In genomic region chr11:94322636-94323035, GRCm38 (mm10) we compare ENCODE assay signal across 9 mouse cellular contexts. TPM values are rescaled to one million over a fixed set of nuclear protein-coding genes. Genes with fewer than 3 reads are reported as not detected.
DNase-seq lines count a peak whose midpoint lies in the region; ATAC-seq and TF ChIP-seq lines count a peak whose summit lies in the region.
"Had no signal": no experiment of that assay in that cellular context is flagged by ENCODE, and none has a peak within 500 bp of the region (broad histone marks: within the 10 kb centered on the region; RNA-seq: fewer than 3 reads in every experiment).

No protein-coding gene starts in this region.

- 37% methylated on average over 5 of the region's 5 CpGs for WGBS in limb, embryonic 15.5 days
- 33% methylated on average over 5 of the region's 5 CpGs for WGBS in stomach, postnatal 0 days

- H3K4me1 ChIP-seq in limb, embryonic 15.5 days = peaks cover 25% of the 10 kb centered on the region
- H3K4me1 ChIP-seq in stomach, postnatal 0 days (replicated peaks; ENCODE audit: control insufficient read depth, insufficient read depth) = peaks cover 7% of the 10 kb centered on the region; the same call in 1 of the 2 replicates

- no peak for TF ChIP-seq CTCF in stomach, postnatal 0 days (IDR thresholded peaks at IDR 0.05; ENCODE audit: low read depth)

- DNase-seq in embryo, embryonic 10.5 days (ENCODE audit: low spot score) = peak; percentile 48
- DNase-seq in embryo, embryonic 11 days = no peak
- peak; percentile 28 for DNase-seq in thymus, postnatal 4 days
- DNase-seq in thymus, postnatal 0 days (ENCODE audit: low spot score) = no peak
- no peak for DNase-seq in stomach, postnatal 0 days (ENCODE audit: low spot score)
- no peak for DNase-seq in right cerebral cortex, postnatal 4 days

- H3K4me3 ChIP-seq in limb, embryonic 15.5 days = peak overlapping the region; percentile 86; the same call in 1 of the 2 replicates
- peak overlapping the region; percentile 99 for H3K4me3 ChIP-seq in stomach, postnatal 0 days (ENCODE audit: low read depth, low read length)

- H3K36me3 ChIP-seq in limb, embryonic 15.5 days = 0 out of 2 replicates have a peak, but pooled peaks cover 3% of the 10 kb centered on the region
- H3K36me3 ChIP-seq in stomach, postnatal 0 days (ENCODE audit: control insufficient read depth, insufficient read depth, low read length) = no peaks in the 10 kb centered on the region

- no peak overlapping the region for H3K9ac ChIP-seq in limb, embryonic 15.5 days
- H3K9ac ChIP-seq in stomach, postnatal 0 days (ENCODE audit: low read length) = peak overlapping the region; percentile 98

- H3K27me3 ChIP-seq in limb, embryonic 15.5 days = no peaks in the 10 kb centered on the region
- no peaks in the 10 kb centered on the region for H3K27me3 ChIP-seq in stomach, postnatal 0 days (ENCODE audit: control insufficient read depth, insufficient read depth, low read length)

- H3K27ac ChIP-seq in limb, embryonic 15.5 days = peak overlapping the region; percentile 99
- peak overlapping the region; percentile 98 for H3K27ac ChIP-seq in stomach, postnatal 0 days (replicated peaks)

- no peak for ATAC-seq in limb, embryonic 15.5 days (ENCODE audit: insufficient number of reproducible peaks, low FRiP score, low TSS enrichment, low read depth)
- no peak for ATAC-seq in stomach, postnatal 0 days (ENCODE audit: low FRiP score, low TSS enrichment)
- ATAC-seq in erythroid progenitor cell, adult 5-6 weeks (replicated peaks; ENCODE audit: low FRiP score, poor library complexity, severe bottlenecking) = no peak

- no peak for TF ChIP-seq EP300 in stomach, postnatal 0 days (optimal IDR thresholded peaks at IDR 0.05)

- H3K9me3 ChIP-seq in limb, embryonic 15.5 days = no peaks in the 10 kb centered on the region
- H3K9me3 ChIP-seq in stomach, postnatal 0 days (ENCODE audit: control insufficient read depth, low read length) = no peaks in the 10 kb centered on the region

- peak overlapping the region; percentile 56 for H3K4me2 ChIP-seq in limb, embryonic 15.5 days
- H3K4me2 ChIP-seq in stomach, postnatal 0 days (replicated peaks; ENCODE audit: low read depth) = peak overlapping the region; percentile 77

RNA-seq across cellular contexts. Expression of gene Luc7l3, which starts 0.8 kb away (rescaled TPM):
- polyA plus RNA-seq in thymus, postnatal 0 days (2015; fragmentation: Nextera tagmentation; extraction: Ambion mirVana) = 124 and 132 TPM in 2 replicates
- polyA plus RNA-seq in limb, embryonic 15.5 days (2015; fragmentation: Nextera tagmentation; extraction: Ambion mirVana) = 96.9 and 105 TPM in 2 replicates
- polyA plus RNA-seq in stomach, postnatal 0 days (2015; fragmentation: Nextera tagmentation; extraction: Ambion mirVana) = 50.0 and 51.2 TPM in 2 replicates
- 261 and 280 TPM in 2 replicates for total RNA-seq in erythroid progenitor cell, adult 5-6 weeks (2015; ENCODE audit: low replicate concordance)
- total RNA-seq in erythroid progenitor cell, adult 5-6 weeks (2017; ENCODE audit: low replicate concordance) = 596 and 607 TPM in 2 replicates

RNA-seq across cellular contexts. Expression of gene Ankrd40, which starts 5.2 kb away (rescaled TPM):
- polyA plus RNA-seq in thymus, postnatal 0 days (2015; fragmentation: Nextera tagmentation; extraction: Ambion mirVana) = 16.2 and 20.0 TPM in 2 replicates
- 19.9 and 21.7 TPM in 2 replicates for polyA plus RNA-seq in limb, embryonic 15.5 days (2015; fragmentation: Nextera tagmentation; extraction: Ambion mirVana)
- 14.8 and 15.6 TPM in 2 replicates for polyA plus RNA-seq in stomach, postnatal 0 days (2015; fragmentation: Nextera tagmentation; extraction: Ambion mirVana)
- total RNA-seq in erythroid progenitor cell, adult 5-6 weeks (2015; ENCODE audit: low replicate concordance) = 12.2 and 39.6 TPM in 2 replicates
- total RNA-seq in erythroid progenitor cell, adult 5-6 weeks (2017; ENCODE audit: low replicate concordance) = 22.2 and 28.6 TPM in 2 replicates

RNA-seq across cellular contexts. Expression of gene Gm21885, which starts 41.0 kb away (rescaled TPM):
- polyA plus RNA-seq in thymus, postnatal 0 days (2015; fragmentation: Nextera tagmentation; extraction: Ambion mirVana) = not detected in 2 replicates
- polyA plus RNA-seq in limb, embryonic 15.5 days (2015; fragmentation: Nextera tagmentation; extraction: Ambion mirVana) = 0.19 TPM in 1 of 2 replicates, not detected in the other
- not detected in 2 replicates for polyA plus RNA-seq in stomach, postnatal 0 days (2015; fragmentation: Nextera tagmentation; extraction: Ambion mirVana)
- not detected in 2 replicates for total RNA-seq in erythroid progenitor cell, adult 5-6 weeks (2015; ENCODE audit: low replicate concordance)
- not detected in 2 replicates for total RNA-seq in erythroid progenitor cell, adult 5-6 weeks (2017; ENCODE audit: low replicate concordance)
- total RNA-seq: common myeloid progenitor, adult 5-6 weeks had no signal

Comparison
In these comparisons a context has a peak if more than half of its experiments do, and no peak if none do; other contexts are left out.
1. DNase-seq: peak in embryo, embryonic 10.5 days (single experiment) and thymus, postnatal 4 days (single experiment); none in embryo, embryonic 11 days (single experiment), thymus, postnatal 0 days (single experiment), stomach, postnatal 0 days (single experiment) and right cerebral cortex, postnatal 4 days (single experiment).